Mouse (Mus musculus) stomach, postnatal 0 days (tissue): ENCODE results near the gene Cacnb1.

Source experiments
- CTCF ChIP-seq: IDR thresholded peaks from 2 replicates; pipeline ENCODE4 v1.5.1; 2016; ENCODE audit warnings: antibody characterized with exemption, low read depth, mild to moderate bottlenecking, moderate library complexity
- EP300 ChIP-seq: optimal IDR thresholded peaks from 2 replicates; pipeline ENCODE3; 2016; ENCODE audit warnings: antibody characterized with exemption

GRCm38 (mm10) chr11:97979824-97980495, 42.9 kb downstream of the Cacnb1 start:
- TF ChIP-seq CTCF (no peak), EP300 (no peak)
